Mouse (Mus musculus) embryonic facial prominence, embryonic 10.5 days (tissue): ENCODE data around the gene Txk. TPM values are rescaled to one million over a fixed set of nuclear protein-coding genes. Genes with fewer than 3 reads are reported as not detected.

Source experiments
- DNase-seq: peaks from one replicate; pipeline ENCODE4 v3.0.0-alpha.2; 2017; ENCODE audit warnings: low spot score
- H3K27ac ChIP-seq: fragments of 300-500 bp; sonication (generic); replicated peaks from 2 replicates; pipeline ENCODE4 v1.5.1; 2016; ENCODE audit warnings: mild to moderate bottlenecking
- H3K27me3 ChIP-seq: fragments of 300-500 bp; sonication (generic); replicated peaks from 2 replicates; pipeline ENCODE4 v1.6.1; 2016; ENCODE audit warnings: low read depth, mild to moderate bottlenecking; ENCODE audit not compliant: poor library complexity, severe bottlenecking
- H3K36me3 ChIP-seq: fragments of 300-500 bp; sonication (generic); replicated peaks from 2 replicates; pipeline ENCODE4 v1.6.1; 2016; ENCODE audit warnings: mild to moderate bottlenecking, moderate library complexity
- H3K4me1 ChIP-seq: fragments of 300-500 bp; sonication (generic); 2 replicates; pipeline ENCODE4 v1.6.1; 2016
- H3K4me3 ChIP-seq: fragments of 300-500 bp; sonication (generic); 2 replicates; pipeline ENCODE4 v1.5.1; 2016; ENCODE audit warnings: mild to moderate bottlenecking, moderate library complexity
- H3K9me3 ChIP-seq: fragments of 300-500 bp; sonication (generic); 2 replicates; pipeline ENCODE4 v1.6.1; 2016; ENCODE audit warnings: mild to moderate bottlenecking
- WGBS: fragments of 180-500 bp; shearing (Covaris S2); methylation state at CpG from one replicate; pipeline ENCODE4 v1.1.7; 2016; 5-methylcytosine and 5-hydroxymethylcytosine counted together
- polyA plus RNA-seq: library from polyadenylated mRNA; unstranded; fragments of >200 nt; fragmentation: Nextera tagmentation; extraction: Ambion mirVana; gene quantifications from 2 replicates; pipeline ENCODE4 v1.2.1, GENCODE M21; 2016

Txk gene
- polyA plus RNA-seq, 1 experiment from 2014 or later = not detected

GRCm38 (mm10) chr5:72666428-72666827 lies 86.1 kb downstream of the Txk start:
- no peak for DNase-seq
- 83% methylated on average over 7 of the region's 7 CpGs for WGBS
- H3K4me1 ChIP-seq = no peaks in the 10 kb centered on the region

GRCm38 (mm10) chr5:72665281-72665680 lies 87.3 kb downstream of the Txk start:
- Histone ChIP-seq H3K36me3 (no peaks in the 10 kb centered on the region), H3K9me3 (no peaks in the 10 kb centered on the region), H3K4me3 (no peak overlapping the region), H3K4me1 (no peaks in the 10 kb centered on the region), H3K27ac (no peak overlapping the region), H3K27me3 (no peaks in the 10 kb centered on the region)
- DNase-seq = peak; percentile 65
- WGBS = 24% methylated on average over 5 of the region's 5 CpGs

More at GRCm38 (mm10) chr5:72666428-72666827, 86.1 kb downstream of the Txk start:
- no peaks in the 10 kb centered on the region for H3K9me3 ChIP-seq
- no peaks in the 10 kb centered on the region for H3K27me3 ChIP-seq
- H3K36me3 ChIP-seq = no peaks in the 10 kb centered on the region
- no peak overlapping the region for H3K4me3 ChIP-seq
- no peak overlapping the region for H3K27ac ChIP-seq

GRCm38 (mm10) chr5:72664854-72665253 lies 87.7 kb downstream of the Txk start:
- Histone ChIP-seq H3K4me1 (no peaks in the 10 kb centered on the region), H3K36me3 (no peaks in the 10 kb centered on the region), H3K27ac (no peak overlapping the region), H3K9me3 (no peaks in the 10 kb centered on the region), H3K4me3 (no peak overlapping the region), H3K27me3 (no peaks in the 10 kb centered on the region)
- no peak for DNase-seq
- WGBS = 58% methylated on average over 3 of the region's 3 CpGs

DNA sequence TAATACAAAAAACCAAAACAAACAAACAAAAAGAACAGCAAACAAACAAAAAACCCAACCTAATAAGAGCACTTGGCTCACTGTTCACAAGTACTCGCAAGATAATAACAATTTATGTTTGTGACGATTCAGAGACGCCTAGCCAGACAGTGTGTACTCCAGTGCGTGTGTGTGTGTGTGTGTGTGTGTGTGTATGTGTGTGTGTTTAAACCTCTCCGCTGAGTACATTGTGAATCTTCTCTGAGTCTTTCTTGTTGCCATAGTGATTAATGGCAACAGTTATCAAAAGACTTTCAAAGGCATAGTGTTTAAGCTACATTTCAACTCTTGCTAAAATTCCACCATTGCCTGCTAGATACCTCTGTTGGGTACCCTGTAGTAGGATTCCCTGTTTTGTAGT lies 88.5 kb downstream of the Txk start:
- no peak for DNase-seq
- Histone ChIP-seq H3K27me3 (no peaks in the 10 kb centered on the region), H3K4me3 (no peak overlapping the region), H3K27ac (no peak overlapping the region), H3K36me3 (no peaks in the 10 kb centered on the region), H3K4me1 (no peaks in the 10 kb centered on the region), H3K9me3 (no peaks in the 10 kb centered on the region)
- WGBS = 89% methylated on average over 5 of the region's 5 CpGs

DNA sequence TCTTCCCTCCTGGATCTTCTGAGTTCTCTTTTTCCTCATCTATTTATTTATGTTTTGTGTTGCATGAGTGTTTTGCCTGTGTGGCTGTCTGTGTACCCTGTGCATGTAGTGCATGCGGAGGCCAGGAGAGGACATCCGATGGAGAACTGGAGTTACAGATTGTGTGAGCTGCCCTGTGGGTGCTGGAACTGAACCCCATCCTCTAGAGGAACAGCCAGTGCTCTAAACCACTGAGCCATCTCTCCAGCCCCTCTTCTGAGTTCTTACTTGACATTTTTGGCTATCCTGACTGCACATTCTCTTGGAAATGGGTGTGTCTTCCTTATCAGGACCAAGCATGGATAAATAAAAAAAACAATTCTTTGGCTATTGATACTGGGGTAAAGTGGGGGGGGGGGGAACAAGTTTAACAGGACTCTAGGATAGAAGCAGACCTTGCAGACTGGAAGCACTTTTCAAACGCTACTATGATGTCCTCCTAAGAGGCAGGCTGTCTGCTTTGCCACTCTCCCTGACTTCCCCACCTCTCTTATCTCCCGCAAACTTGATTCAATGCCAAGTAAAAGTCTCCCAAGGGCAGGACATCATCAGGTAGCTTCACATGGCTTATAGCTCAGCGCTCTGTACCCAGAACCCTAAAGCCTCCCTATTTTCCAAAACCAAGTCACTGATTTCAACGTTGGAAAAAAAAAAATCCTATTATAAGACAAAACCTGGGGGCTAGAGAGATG lies 91.4 kb downstream of the Txk start:
- Histone ChIP-seq H3K27me3 (no peaks in the 10 kb centered on the region), H3K9me3 (no peaks in the 10 kb centered on the region), H3K4me1 (no peaks in the 10 kb centered on the region), H3K27ac (no peak overlapping the region), H3K4me3 (no peak overlapping the region), H3K36me3 (no peaks in the 10 kb centered on the region)
- no peak for DNase-seq
- 87% methylated on average over 6 of the region's 6 CpGs for WGBS

DNA sequence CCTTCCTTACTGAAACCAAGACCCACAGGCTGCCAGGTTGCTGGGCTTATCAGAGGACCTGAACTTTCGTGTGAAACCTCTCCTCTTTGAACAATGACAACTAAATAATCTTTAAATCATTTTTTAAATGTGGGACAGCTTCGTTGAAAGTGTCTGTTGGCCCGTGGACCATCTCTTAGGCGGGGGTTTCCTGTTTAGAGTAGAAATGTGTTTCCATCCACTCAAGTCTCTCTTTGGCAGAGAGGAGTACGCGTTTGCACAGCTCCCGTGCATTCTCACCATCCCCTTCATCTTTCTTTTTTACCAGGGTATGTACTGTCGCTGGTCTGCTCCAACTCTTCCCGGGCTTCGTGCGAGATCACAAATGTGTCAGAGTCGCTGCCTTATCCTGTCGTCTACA lies 94.2 kb downstream of the Txk start:
- Histone ChIP-seq H3K27me3 (no peaks in the 10 kb centered on the region), H3K9me3 (no peaks in the 10 kb centered on the region), H3K27ac (no peak overlapping the region), H3K4me1 (peaks cover 1% of the 10 kb centered on the region; the same call in 1 of the 2 replicates), H3K36me3 (no peaks in the 10 kb centered on the region), H3K4me3 (no peak overlapping the region)
- DNase-seq = no peak
- 93% methylated on average over 13 of the region's 13 CpGs for WGBS

DNA sequence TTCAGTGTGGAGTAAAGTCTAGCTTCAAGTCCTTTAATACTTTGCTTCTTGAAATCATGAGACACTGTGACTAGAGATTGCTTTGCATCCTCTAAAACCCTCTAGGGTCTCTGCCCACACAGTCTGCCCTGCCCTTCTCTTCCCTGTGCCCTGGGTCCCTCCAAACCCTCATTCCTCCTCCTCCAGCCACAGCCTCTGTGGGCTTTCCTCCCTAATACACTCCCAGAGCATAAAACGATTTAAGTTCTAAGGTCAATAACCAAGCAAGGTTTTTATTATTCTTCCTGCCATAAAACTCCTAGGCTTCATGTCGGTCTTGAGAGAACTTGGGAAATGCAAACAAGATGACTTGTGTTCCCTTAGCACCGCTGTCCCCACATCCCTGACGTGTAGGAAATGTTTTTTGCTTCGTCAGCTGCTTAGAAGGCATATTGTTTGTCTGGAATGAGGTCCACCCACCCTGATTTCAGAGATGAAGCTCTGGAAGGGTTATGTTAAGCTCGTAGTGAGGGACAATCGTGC lies 96.2 kb downstream of the Txk start:
- Histone ChIP-seq H3K27ac (no peak overlapping the region), H3K27me3 (peaks cover 6% of the 10 kb centered on the region; the same call in 1 of the 2 replicates), H3K4me3 (no peak overlapping the region), H3K4me1 (peaks cover 3% of the 10 kb centered on the region; the same call in 1 of the 2 replicates), H3K36me3 (no peaks in the 10 kb centered on the region), H3K9me3 (no peaks in the 10 kb centered on the region)
- DNase-seq = no peak
- 62% methylated on average over 7 of the region's 7 CpGs for WGBS

- peaks cover 35% of the 10 kb centered on the region for H3K27me3 ChIP-seq
- peaks cover 6% of the 10 kb centered on the region for H3K4me1 ChIP-seq
- no peaks in the 10 kb centered on the region for H3K9me3 ChIP-seq
- no peaks in the 10 kb centered on the region for H3K36me3 ChIP-seq
- H3K4me3 ChIP-seq = no peak overlapping the region
- no peak for DNase-seq
- H3K27ac ChIP-seq = no peak overlapping the region
- WGBS = 72% methylated on average over 10 of the region's 10 CpGs
Measured at GRCm38 (mm10) chr5:72653068-72653674, 99.4 kb downstream of the Txk start.

GRCm38 (mm10) chr5:72648987-72649735 lies 103.4 kb downstream of the Txk start:
- Histone ChIP-seq H3K4me1 (peaks cover 17% of the 10 kb centered on the region), H3K27me3 (peaks cover 71% of the 10 kb centered on the region), H3K4me3 (no peak overlapping the region), H3K27ac (no peak overlapping the region), H3K36me3 (no peaks in the 10 kb centered on the region), H3K9me3 (no peaks in the 10 kb centered on the region)
- WGBS = 83% methylated on average over 9 of the region's 9 CpGs
- DNase-seq = no peak

DNA sequence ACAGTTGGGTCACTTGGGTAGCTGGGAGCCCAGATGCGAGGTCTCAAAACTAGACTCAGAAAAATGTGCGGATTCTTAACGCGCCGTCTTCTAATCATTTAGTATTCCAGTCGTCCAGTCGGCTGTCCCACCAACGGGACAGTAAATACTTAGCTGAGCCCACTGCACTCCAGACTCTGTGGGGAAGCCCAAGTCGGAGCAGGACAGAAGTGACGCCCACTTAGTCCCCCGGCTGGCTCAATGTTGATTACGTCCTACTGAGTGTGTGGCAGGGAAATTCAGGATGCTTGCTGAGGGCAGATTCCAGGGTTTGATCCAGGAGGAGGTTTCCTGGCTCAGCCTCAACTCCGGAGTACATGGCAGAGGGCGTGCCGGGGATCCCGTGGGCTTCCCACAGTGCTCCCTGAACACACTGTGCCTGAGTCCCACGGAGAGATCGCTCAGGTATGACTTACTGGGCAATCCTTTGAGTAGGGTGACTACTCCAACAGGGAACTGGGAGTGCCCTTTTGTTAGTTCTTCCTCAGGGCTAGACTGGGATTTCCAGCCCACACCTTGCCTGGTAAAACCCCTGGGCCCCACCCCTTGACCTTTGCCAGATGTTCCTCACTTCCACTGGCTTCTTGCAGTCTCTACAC lies 104.5 kb downstream of the Txk start:
- Histone ChIP-seq H3K4me1 (peaks cover 15% of the 10 kb centered on the region), H3K9me3 (no peaks in the 10 kb centered on the region), H3K36me3 (no peaks in the 10 kb centered on the region), H3K4me3 (peak overlapping the region; percentile 65), H3K27me3 (peaks cover 74% of the 10 kb centered on the region), H3K27ac (no peak overlapping the region)
- 10% methylated on average over 18 of the region's 18 CpGs for WGBS
- peak; percentile 25 for DNase-seq

GRCm38 (mm10) chr5:72647418-72647907 lies 105.1 kb downstream of the Txk start, which contains the start of gene Nipal1:
TSS of gene Nipal1 (plus strand) at chr5:72647795.
- peak; percentile 86 for DNase-seq
- Histone ChIP-seq H3K36me3 (no peaks in the 10 kb centered on the region), H3K27me3 (peaks cover 72% of the 10 kb centered on the region), H3K9me3 (no peaks in the 10 kb centered on the region), H3K4me1 (peaks cover 15% of the 10 kb centered on the region), H3K4me3 (peak within 1 kb of the TSS; percentile 65), H3K27ac (no peak within 1 kb of the TSS)
- under 1% methylated on average over 25 of the region's 25 CpGs for WGBS

DNA sequence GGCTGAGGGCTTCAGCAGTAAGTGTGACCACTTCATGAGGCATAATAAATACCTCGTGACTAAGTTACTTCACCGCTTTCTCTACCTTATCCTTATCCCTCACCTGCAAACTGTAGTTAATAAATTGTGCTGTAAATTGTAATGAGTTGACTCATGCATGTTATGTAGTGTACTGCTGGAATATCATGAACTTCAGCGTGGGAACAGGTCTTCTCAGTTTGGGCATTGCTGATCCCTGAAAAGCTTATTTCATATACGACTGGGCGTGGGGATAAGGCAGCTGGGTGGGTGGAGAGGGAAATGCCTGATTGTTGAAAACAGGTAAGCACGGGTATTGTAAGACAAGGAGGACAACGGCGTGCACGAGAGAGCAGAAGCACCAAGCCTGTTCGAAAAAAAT lies 105.6 kb downstream of the Txk start:
- WGBS = 34% methylated on average over 10 of the region's 10 CpGs
- Histone ChIP-seq H3K27me3 (peaks cover 71% of the 10 kb centered on the region), H3K27ac (no peak overlapping the region), H3K4me1 (peaks cover 15% of the 10 kb centered on the region), H3K4me3 (peak overlapping the region; percentile 65), H3K36me3 (no peaks in the 10 kb centered on the region), H3K9me3 (no peaks in the 10 kb centered on the region)
- DNase-seq = no peak
